Mouse (Mus musculus) megakaryocyte, embryonic 14.5 days (primary cell): ENCODE measurements around the gene Specc1.

Source experiments
- FLI1 ChIP-seq: IDR thresholded peaks from 2 replicates; pipeline ENCODE4 v1.6.1; 2012; ENCODE audit warnings: low read length, inconsistent platforms, mixed read lengths
- GATA1 ChIP-seq: IDR thresholded peaks from 3 replicates; pipeline ENCODE4 v1.6.1; 2012; ENCODE audit warnings: mixed read lengths, low read length, inconsistent platforms, borderline replicate concordance

- TF ChIP-seq GATA1 (no peak), FLI1 (no peak)
These were observed 55.5 kb downstream of the Specc1 start for GRCm38 (mm10) chr11:62012039-62012438.
